8 mouse cellular contexts compared by ENCODE assay signal in genomic region chr19:7311306-7311705, GRCm38 (mm10). TPM values are rescaled to one million over a fixed set of nuclear protein-coding genes. Genes with fewer than 3 reads are reported as not detected.
DNase-seq lines count a peak whose midpoint lies in the region; ATAC-seq lines count a peak whose summit lies in the region.

No protein-coding gene starts in this region.

- H3K27ac ChIP-seq in heart, embryonic 13.5 days (replicated peaks) = peak overlapping the region; percentile 89

- H3K4me2 ChIP-seq in heart, embryonic 13.5 days = peak overlapping the region; percentile 55

- intact Hi-C loops in left cerebral cortex, postnatal 4 days (cut with DNase I) = no loop called here

- H3K4me1 ChIP-seq in heart, embryonic 13.5 days = peaks cover 97% of the 10 kb centered on the region

- H3K9ac ChIP-seq in heart, embryonic 13.5 days = peak overlapping the region; percentile 71

- peak; percentile 31; the same call in 1 of the 2 replicates for ATAC-seq in heart, embryonic 13.5 days (ENCODE audit: extremely low read depth, insufficient number of reproducible peaks, low FRiP score, low TSS enrichment)

- no peaks in the 10 kb centered on the region for H3K36me3 ChIP-seq in heart, embryonic 13.5 days

- peak overlapping the region; percentile 16; the same call in 1 of the 2 replicates for H3K4me3 ChIP-seq in heart, embryonic 13.5 days

- 19% methylated on average over 10 of the region's 10 CpGs for WGBS in heart, embryonic 13.5 days

- H3K27me3 ChIP-seq in heart, embryonic 13.5 days (replicated peaks) = no peaks in the 10 kb centered on the region

- peak; percentile 65 for DNase-seq in left cerebral cortex, postnatal 4 days
- DNase-seq in left cerebral cortex, adult 18-20 months (ENCODE audit: low spot score in 2 of 2) = no peak
- DNase-seq in cerebellum, adult 9-10 months = peak; percentile 87
- peak; percentile 28 for DNase-seq in lung, postnatal 10 days
- DNase-seq in urinary bladder, postnatal 10 days (ENCODE audit: low spot score) = no peak
- DNase-seq in testis, postnatal 10 days (ENCODE audit: low spot score) = no peak
- no peak for DNase-seq in testis, postnatal 14 days (ENCODE audit: low spot score)

- no peaks in the 10 kb centered on the region for H3K9me3 ChIP-seq in heart, embryonic 13.5 days

RNA-seq across cellular contexts. Expression of gene Mark2, which starts 30.4 kb away (rescaled TPM):
- total RNA-seq in left cerebral cortex, postnatal 4 days (2021) = 100 to 1,000 TPM in 1 of 2 experiments, 10 to 100 TPM in 1; 91.2 to 108 TPM
- total RNA-seq in left cerebral cortex, adult 18-20 months (2021) = 100 to 1,000 TPM; 123 to 139 TPM
- 27.3 and 28.8 TPM in 2 replicates for polyA plus RNA-seq in heart, embryonic 13.5 days (2015; fragmentation: Nextera tagmentation; extraction: Ambion mirVana)

RNA-seq across cellular contexts. Expression of gene Rcor2, which starts 44.2 kb away (rescaled TPM):
- 10 to 100 TPM; 29.7 to 30.4 TPM for total RNA-seq in left cerebral cortex, postnatal 4 days (2021)
- 10 to 100 TPM; 17.6 to 17.7 TPM for total RNA-seq in left cerebral cortex, adult 18-20 months (2021)
- 12.7 and 16.5 TPM in 2 replicates for polyA plus RNA-seq in heart, embryonic 13.5 days (2015; fragmentation: Nextera tagmentation; extraction: Ambion mirVana)

Comparison
In these comparisons a context has a peak if more than half of its experiments do, and no peak if none do; other contexts are left out.
1. DNase-seq: peak in left cerebral cortex, postnatal 4 days (single experiment), cerebellum, adult 9-10 months (single experiment) and lung, postnatal 10 days (single experiment); none in left cerebral cortex, adult 18-20 months (0 of 2), urinary bladder, postnatal 10 days (single experiment), testis, postnatal 10 days (single experiment) and testis, postnatal 14 days (single experiment).